Mouse (Mus musculus) ovary, adult 18-20 months (tissue): Measurements from ENCODE around the gene Qdpr.

Experiments
- DNase-seq: peaks from one replicate; pipeline ENCODE4 v3.0.0; 2022; ENCODE audit warnings: low spot score, mixed read lengths

Gene Qdpr

DNA sequence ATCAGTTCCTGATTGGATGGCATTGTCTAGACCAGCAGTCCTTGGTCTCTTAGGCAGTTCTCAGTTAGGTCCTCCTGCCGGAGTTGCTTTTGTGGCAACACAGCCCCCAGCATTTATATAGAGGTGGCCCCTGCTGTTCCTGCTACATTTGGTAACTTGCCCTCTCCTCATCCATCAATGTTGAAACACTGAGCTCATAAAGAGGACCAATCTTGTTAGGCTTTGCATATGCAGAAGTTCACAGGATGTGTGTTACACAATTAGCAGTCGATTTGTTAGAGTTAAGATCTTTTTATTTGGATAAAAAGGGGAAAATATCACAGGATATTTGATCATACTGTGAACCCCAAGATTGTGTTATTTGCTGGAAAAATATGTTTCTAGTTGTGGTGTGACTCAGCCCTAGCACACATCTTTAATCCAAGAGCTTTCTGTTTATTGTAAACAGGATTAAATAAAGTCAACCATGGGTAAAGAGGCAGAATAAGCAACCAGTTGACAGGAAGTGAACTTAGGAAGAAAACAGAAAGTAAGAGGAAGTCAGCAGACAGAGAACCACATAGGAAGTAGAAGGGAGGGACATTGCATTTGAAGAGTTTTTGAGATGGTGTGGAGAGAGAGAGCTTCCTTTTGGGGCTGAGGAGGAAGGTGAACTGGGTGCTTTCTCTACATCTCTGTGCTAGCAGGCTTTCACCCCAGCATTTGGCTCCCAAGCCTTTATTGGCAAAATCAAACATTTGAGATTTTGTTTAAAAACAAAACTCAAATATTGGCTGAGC, 65.8 kb downstream of the Qdpr start:
- DNase-seq, result no peak
